Mouse (Mus musculus) liver, postnatal 0 days (tissue): Measurements from ENCODE around the gene Nosip. TPM values are rescaled to one million over a fixed set of nuclear protein-coding genes. Genes with fewer than 3 reads are reported as not detected.
"Not testable (repeated sequence)": the region's sequence is repeated elsewhere in the genome, so short reads cannot be mapped to it uniquely, and the experiment has no call there.

ENCODE experiments used
- ATAC-seq: fragments of 200-750 bp; cut with Nextera tagmentation; 2 replicates; pipeline ENCODE4 v1.8.0; 2017; ENCODE audit warnings: mild to moderate bottlenecking, moderate library complexity
- DNase-seq: peaks from one replicate; pipeline ENCODE4 v3.0.0-alpha.2; 2016
- H3K27ac ChIP-seq: fragments of 300-500 bp; sonication (generic); 2 replicates; pipeline ENCODE4 v1.5.1; 2014; ENCODE audit warnings: antibody characterized with exemption, moderate library complexity, mild to moderate bottlenecking, low read depth
- H3K27me3 ChIP-seq: fragments of 300-500 bp; sonication (generic); 2 replicates; pipeline ENCODE4 v1.6.1; 2014; ENCODE audit warnings: low read length, control low read depth, mixed read lengths; ENCODE audit not compliant: insufficient read depth
- H3K36me3 ChIP-seq: fragments of 300-500 bp; sonication (generic); replicated peaks from 2 replicates; pipeline ENCODE4 v1.6.1; 2014; ENCODE audit warnings: mild to moderate bottlenecking, control low read depth, low read length, moderate library complexity, mixed read lengths; ENCODE audit not compliant: insufficient read depth
- H3K4me1 ChIP-seq: fragments of 300-500 bp; sonication (generic); 2 replicates; pipeline ENCODE4 v1.6.1; 2014; ENCODE audit warnings: antibody characterized with exemption, mild to moderate bottlenecking, control low read depth; ENCODE audit not compliant: insufficient read depth
- H3K4me2 ChIP-seq: fragments of 300-500 bp; sonication (generic); 2 replicates; pipeline ENCODE4 v1.6.1; 2014; ENCODE audit warnings: low read depth, mild to moderate bottlenecking, low read length, moderate library complexity, mixed read lengths
- H3K4me3 ChIP-seq: fragments of 300-500 bp; sonication (generic); 2 replicates; pipeline ENCODE4 v1.5.1; 2014; ENCODE audit warnings: low read depth, low read length
- H3K9ac ChIP-seq: fragments of 300-500 bp; sonication (generic); replicated peaks from 2 replicates; pipeline ENCODE4 v1.6.1; 2014; ENCODE audit warnings: mild to moderate bottlenecking, moderate library complexity
- H3K9me3 ChIP-seq: fragments of 300-500 bp; sonication (generic); 2 replicates; pipeline ENCODE4 v1.6.1; 2016; ENCODE audit warnings: mild to moderate bottlenecking, control low read depth, low read length, mixed read lengths
- CTCF ChIP-seq: sonication (generic); IDR thresholded peaks from 2 replicates; pipeline ENCODE4 v1.5.1; 2016; ENCODE audit warnings: antibody characterized with exemption, low read depth
- EP300 ChIP-seq: IDR thresholded peaks from 2 replicates; pipeline ENCODE4 v1.6.1; 2016; ENCODE audit warnings: antibody characterized with exemption, low read depth, mild to moderate bottlenecking
- WGBS: fragments of 180-500 bp; shearing (Covaris S2); extraction: QIAGEN DNeasy Blood & Tissue Kit; methylation state at CpG from one replicate; pipeline ENCODE4 v1.1.7; 2014; ENCODE audit not compliant: insufficient replicate concordance; 5-methylcytosine and 5-hydroxymethylcytosine counted together
- polyA plus RNA-seq: library from polyadenylated mRNA; unstranded; fragments of >200 nt; fragmentation: Nextera tagmentation; extraction: Ambion mirVana; gene quantifications from 2 replicates; pipeline ENCODE4 v1.2.1, GENCODE M21; 2015

Nosip gene
- polyA plus RNA-seq, 1 experiment from 2014 or later: 22.2 TPM

GRCm38 (mm10) chr7:45016761-45017160, 45.5 kb upstream of the Nosip start:
- Histone ChIP-seq H3K4me3 (peak overlapping the region; percentile 93), H3K36me3 (peaks cover 20% of the 10 kb centered on the region), H3K27me3 (no peaks in the 10 kb centered on the region), H3K4me2 (peak overlapping the region; percentile 99), H3K9ac (peak overlapping the region; percentile 85), H3K27ac (peak overlapping the region; percentile 98), H3K4me1 (peaks cover 19% of the 10 kb centered on the region), H3K9me3 (no peaks in the 10 kb centered on the region)
- ATAC-seq: no peak
- TF ChIP-seq CTCF: no peak
- no peak for TF ChIP-seq EP300
- no peak for DNase-seq
- WGBS: 2% methylated on average over 4 of the region's 4 CpGs

GRCm38 (mm10) chr7:45017242-45018061, 44.8 kb upstream of the Nosip start, which contains the start of gene Rras:
Rras (plus strand) TSS chr7:45017961.
- TF ChIP-seq EP300 (peak; percentile 70), CTCF (peak; percentile 37)
- peak within 1 kb of the TSS; percentile 85 for H3K9ac ChIP-seq
- ATAC-seq: peak; percentile 86
- peak; percentile 89 for DNase-seq
- H3K4me2 ChIP-seq: peak within 1 kb of the TSS; percentile 99
- H3K9me3 ChIP-seq: no peaks in the 10 kb centered on the region
- H3K36me3 ChIP-seq: peaks cover 13% of the 10 kb centered on the region
- peak within 1 kb of the TSS; percentile 98 for H3K27ac ChIP-seq
- peaks cover 19% of the 10 kb centered on the region for H3K4me1 ChIP-seq
- peak within 1 kb of the TSS; percentile 93 for H3K4me3 ChIP-seq
- WGBS: under 1% methylated on average over 36 of the region's 36 CpGs
- no peaks in the 10 kb centered on the region for H3K27me3 ChIP-seq

GRCm38 (mm10) chr7:45019031-45019571, 43.1 kb upstream of the Nosip start:
- H3K27ac ChIP-seq: peak overlapping the region; percentile 92; the same call in 1 of the 2 replicates
- peak overlapping the region; percentile 35; the same call in 1 of the 2 replicates for H3K9ac ChIP-seq
- peak overlapping the region; percentile 99 for H3K4me2 ChIP-seq

DNA sequence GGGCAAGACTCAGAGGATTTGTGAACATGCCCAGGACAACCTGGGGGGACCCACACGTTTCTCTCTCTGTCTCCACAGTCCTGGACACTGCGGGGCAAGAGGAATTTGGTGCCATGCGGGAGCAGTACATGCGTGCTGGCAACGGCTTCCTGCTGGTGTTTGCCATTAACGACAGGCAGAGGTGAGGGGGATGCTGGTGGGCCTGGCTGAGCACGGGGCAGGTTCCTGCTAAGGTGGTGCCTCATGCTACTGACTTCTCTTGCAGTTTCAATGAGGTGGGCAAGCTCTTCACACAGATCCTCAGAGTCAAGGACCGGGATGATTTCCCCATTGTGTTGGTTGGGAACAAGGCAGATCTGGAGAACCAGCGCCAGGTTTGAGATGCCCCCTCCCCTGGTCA, 42.0 kb upstream of the Nosip start:
- no peak overlapping the region for H3K9ac ChIP-seq
- no peaks in the 10 kb centered on the region for H3K27me3 ChIP-seq
- peaks cover 5% of the 10 kb centered on the region for H3K4me1 ChIP-seq
- no peak overlapping the region for H3K27ac ChIP-seq
- TF ChIP-seq CTCF (no peak), EP300 (no peak)
- H3K36me3 ChIP-seq: no peaks in the 10 kb centered on the region; the same call in 1 of the 2 replicates
- H3K9me3 ChIP-seq: no peaks in the 10 kb centered on the region
- no peak overlapping the region for H3K4me3 ChIP-seq
- 78% methylated on average over 9 of the region's 9 CpGs for WGBS
- ATAC-seq (no peak), DNase-seq (no peak)
- H3K4me2 ChIP-seq: no peak overlapping the region

More at GRCm38 (mm10) chr7:45019031-45019571, 43.1 kb upstream of the Nosip start:
- TF ChIP-seq CTCF: no peak
- TF ChIP-seq EP300: no peak
- DNase-seq (no peak), ATAC-seq (no peak)
- no peaks in the 10 kb centered on the region for H3K27me3 ChIP-seq
- H3K9me3 ChIP-seq: no peaks in the 10 kb centered on the region
- 31% methylated on average over 8 of the region's 8 CpGs for WGBS
- peaks cover 15% of the 10 kb centered on the region for H3K4me1 ChIP-seq
- peak overlapping the region; percentile 93 for H3K4me3 ChIP-seq
- no peaks in the 10 kb centered on the region; the same call in 1 of the 2 replicates for H3K36me3 ChIP-seq

DNA sequence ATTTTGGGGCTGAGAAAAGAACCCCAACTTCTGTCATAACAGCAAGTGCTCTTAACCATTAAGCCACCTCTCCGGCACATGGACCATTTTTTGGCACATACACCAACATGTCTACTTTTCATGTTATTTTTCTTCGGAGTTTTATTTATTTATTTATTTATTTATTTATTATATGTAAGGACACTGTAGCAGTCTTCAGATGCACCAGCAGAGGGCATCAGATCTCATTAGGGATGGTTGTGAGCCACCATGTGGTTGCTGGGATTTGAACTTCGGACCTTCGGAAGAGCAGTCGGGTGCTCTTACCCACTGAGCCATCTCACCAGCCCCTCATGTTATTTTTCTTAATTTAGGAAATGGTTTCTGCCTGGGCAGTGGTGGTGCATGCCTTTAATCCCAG, 38.5 kb upstream of the Nosip start:
- DNase-seq, ATAC-seq, H3K4me2 ChIP-seq, H3K27me3 ChIP-seq, H3K9me3 ChIP-seq, H3K4me3 ChIP-seq, H3K27ac ChIP-seq, H3K9ac ChIP-seq, H3K4me1 ChIP-seq: not testable (repeated sequence)
- peaks cover 11% of the 10 kb centered on the region for H3K36me3 ChIP-seq
- WGBS: 64% methylated on average over 5 of the region's 5 CpGs
- peak; percentile 48 for TF ChIP-seq CTCF

DNA sequence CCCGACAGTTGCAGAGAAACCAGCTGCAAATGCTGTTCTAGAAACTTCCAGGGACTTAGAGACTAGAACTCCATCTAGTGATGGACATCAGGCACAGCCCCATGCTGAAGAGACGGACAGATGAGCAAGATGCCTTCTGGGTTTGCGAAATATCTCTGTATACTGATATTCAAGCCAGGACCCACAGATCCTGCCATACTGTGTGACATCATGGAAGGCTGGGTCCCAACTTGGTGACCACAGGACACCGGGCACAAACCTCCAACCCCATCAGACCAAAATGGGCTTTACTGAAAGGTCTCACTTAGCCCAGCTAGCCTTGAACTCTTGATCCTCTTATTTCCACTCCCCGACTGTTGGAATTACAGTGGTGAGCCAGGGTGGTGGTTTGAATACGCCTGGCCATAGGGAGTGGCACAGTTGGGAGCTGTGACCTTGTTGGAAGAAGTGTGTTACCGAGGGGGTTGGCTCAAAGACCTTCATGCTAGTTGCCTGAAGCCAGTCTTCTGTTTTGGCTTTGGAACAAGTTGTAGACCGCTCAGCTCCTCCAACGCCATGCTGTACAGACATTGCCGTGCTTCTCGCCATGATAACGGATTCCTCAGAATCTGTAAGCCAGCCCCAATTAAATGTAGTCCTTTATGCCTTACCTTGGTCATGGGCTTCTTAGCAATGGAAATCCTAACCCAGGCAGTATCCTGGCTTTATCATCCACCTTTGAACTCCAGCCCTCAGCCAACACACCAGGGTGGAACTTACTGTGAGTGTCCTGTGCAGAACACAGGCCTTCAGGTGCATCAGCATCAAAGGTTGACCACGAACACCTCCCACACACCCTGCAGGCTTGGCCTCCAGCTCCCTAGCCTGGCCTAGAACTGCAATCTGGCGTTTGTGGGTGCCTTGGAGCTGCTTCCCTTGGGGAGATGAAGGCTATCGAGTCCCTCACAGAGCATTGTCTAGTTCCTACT, 37.7 kb upstream of the Nosip start:
- Histone ChIP-seq H3K9ac (no peak overlapping the region), H3K4me1 (peaks cover 3% of the 10 kb centered on the region; the same call in 1 of the 2 replicates), H3K4me3 (no peak overlapping the region), H3K4me2 (no peak overlapping the region), H3K36me3 (peaks cover 17% of the 10 kb centered on the region), H3K9me3 (no peaks in the 10 kb centered on the region), H3K27me3 (no peaks in the 10 kb centered on the region), H3K27ac (no peak overlapping the region)
- ATAC-seq: no peak
- no peak for DNase-seq
- WGBS: 74% methylated on average over 15 of the region's 15 CpGs
- TF ChIP-seq CTCF (no peak), EP300 (no peak)
